Mouse (Mus musculus) skeletal muscle tissue, adult 2 months (tissue): ENCODE measurements around the gene Lrrc4.

Source experiments
- DNase-seq: peaks from one replicate; pipeline ENCODE4 v3.0.0-alpha.2; 2012; ENCODE audit warnings: low read depth, low spot score

Lrrc4 gene

GRCm38 (mm10) chr6:28615408-28615807 lies 216.1 kb downstream of the Lrrc4 start:
- no peak for DNase-seq

- DNase-seq = peak; percentile 32
Observed at GRCm38 (mm10) chr6:28614856-28615255, 216.7 kb downstream of the Lrrc4 start.

DNA sequence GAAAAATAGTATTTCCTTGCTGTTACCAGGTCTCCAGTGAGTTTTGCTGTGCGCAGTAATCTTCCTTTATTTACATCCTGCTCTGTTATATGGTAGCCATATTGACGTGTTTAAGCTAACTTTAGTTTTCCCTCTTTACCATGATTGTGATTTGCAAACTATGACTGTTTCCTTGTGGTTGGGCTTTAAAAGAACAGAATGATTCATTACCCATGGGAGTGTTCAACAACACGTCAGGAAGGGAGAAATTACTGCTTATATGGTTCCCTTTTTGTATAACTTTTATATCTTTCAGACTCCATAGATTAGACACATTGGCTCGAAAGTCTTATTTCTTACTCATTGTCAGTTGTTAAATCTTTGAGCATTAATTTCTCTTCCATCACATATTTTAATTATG lies 218.1 kb downstream of the Lrrc4 start:
- no peak for DNase-seq
